Mouse (Mus musculus) ES-E14 (cell line): ENCODE results near the gene Psat1. TPM values are rescaled to one million over a fixed set of nuclear protein-coding genes. Genes with fewer than 3 reads are reported as not detected.

ENCODE experiments used
- DNase-seq: peaks from one replicate; pipeline ENCODE4 v3.0.0-alpha.2; 2013; ENCODE audit warnings: low read depth, low spot score
- H3K27ac ChIP-seq: 2 replicates; pipeline ENCODE4 v1.5.1; 2012; ENCODE audit warnings: low read depth, mild to moderate bottlenecking, low read length, moderate library complexity, mixed read lengths; ENCODE audit not compliant: poor library complexity, insufficient read depth, severe bottlenecking
- H3K36me3 ChIP-seq: 2 replicates; pipeline ENCODE4 v1.6.1; 2012; ENCODE audit warnings: mild to moderate bottlenecking, low read length, moderate library complexity, mixed read lengths; ENCODE audit not compliant: control insufficient read depth, poor library complexity, insufficient read depth, severe bottlenecking
- H3K4me1 ChIP-seq, 2 experiments: fragments of 150-350 bp in 1 of 2; sonication (generic) in 1 of 2; 2 replicates each; pipeline ENCODE4 v1.6.1; 2012; ENCODE audit warnings: low read length in 2 of 2, mild to moderate bottlenecking in 1 of 2, mixed read lengths in 1 of 2; ENCODE audit not compliant: control insufficient read depth in 2 of 2, insufficient read depth in 2 of 2, poor library complexity in 1 of 2
- H3K4me3 ChIP-seq, 2 experiments: fragments of 150-350 bp in 1 of 2; sonication (generic) in 1 of 2; 2 replicates each; pipeline ENCODE4 v1.5.1; 2012; ENCODE audit warnings: low read length in 2 of 2, low read depth in 1 of 2, mild to moderate bottlenecking in 1 of 2, mixed read lengths in 1 of 2; ENCODE audit not compliant: insufficient read depth in 1 of 2, poor library complexity in 1 of 2, severe bottlenecking in 1 of 2
- H3K9ac ChIP-seq: 2 replicates; pipeline ENCODE4 v1.6.1; 2012; ENCODE audit warnings: low read depth, mild to moderate bottlenecking, low read length, mixed read lengths; ENCODE audit not compliant: poor library complexity, insufficient read depth, severe bottlenecking
- H3K9me3 ChIP-seq: fragments of 150-350 bp; sonication (generic); 2 replicates; pipeline ENCODE4 v1.6.1; 2012; ENCODE audit warnings: low read depth, mild to moderate bottlenecking, low read length; ENCODE audit not compliant: control insufficient read depth, insufficient read depth
- CHD2 ChIP-seq: IDR thresholded peaks from 2 replicates; pipeline ENCODE4 v1.6.1; 2014; ENCODE audit warnings: mild to moderate bottlenecking, low read depth, low read length, inconsistent platforms
- HCFC1 ChIP-seq: IDR thresholded peaks from 2 replicates; pipeline ENCODE4 v1.6.1; 2012; ENCODE audit warnings: low read length, inconsistent platforms, borderline replicate concordance; ENCODE audit not compliant: insufficient read depth
- MAFK ChIP-seq: IDR thresholded peaks from 2 replicates; pipeline ENCODE4 v1.6.1; 2014; ENCODE audit warnings: mild to moderate bottlenecking, low read depth, low read length, inconsistent platforms; ENCODE audit not compliant: insufficient read depth
- ZC3H11A ChIP-seq: IDR thresholded peaks from 2 replicates; pipeline ENCODE4 v1.6.1; 2012; ENCODE audit warnings: low read depth, mild to moderate bottlenecking, inconsistent platforms, low read length, borderline replicate concordance
- ZNF384 ChIP-seq: IDR thresholded peaks from 2 replicates; pipeline ENCODE4 v1.6.1; 2012; ENCODE audit warnings: low read depth, low read length, inconsistent platforms
- in situ Hi-C, 2 experiments: fragments of 600-800 bp; cut with MboI; formaldehyde crosslinking; loops; one replicate each; pipeline ENCODE4 v1.15.1; 2025; ENCODE audit warnings: low sequenced_read_pairs in 2 of 2, inconsistent platforms in 1 of 2; ENCODE audit not compliant: unreplicated experiment in 2 of 2
- total RNA-seq: library from RNA; depleted of rRNA; stranded (reverse); fragments of 300-350 nt; gene quantifications from 2 replicates; pipeline ENCODE4 v1.2.3, GENCODE M21; 2012; rRNA removed

Psat1 gene
- 183 and 203 TPM in 2 replicates for total RNA-seq

DNA sequence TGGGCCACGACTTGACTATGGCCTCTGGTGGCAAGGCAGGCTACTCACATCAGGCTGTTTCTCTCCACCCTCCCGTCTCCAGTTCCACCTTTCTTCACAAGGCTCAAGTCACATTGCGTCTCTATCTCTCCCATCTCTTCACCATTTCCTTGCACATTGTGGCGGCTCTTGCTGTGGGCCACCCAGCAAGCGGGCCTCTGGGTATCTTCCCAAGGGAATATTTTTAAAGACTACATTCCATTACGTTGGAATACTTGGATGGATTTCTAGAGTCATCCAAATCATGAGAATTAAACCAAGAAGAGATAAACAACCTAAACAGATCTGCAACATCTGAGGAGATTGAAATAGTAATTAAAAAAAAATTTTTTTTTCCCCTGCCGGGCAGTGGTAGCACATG is at the start of gene Psat1:
Gene Psat1 (minus strand): TSS at position 101 of the 400 bp plus-strand sequence.
- in situ Hi-C loops = no loop called here
- H3K4me3 ChIP-seq = peak within 1 kb of the TSS; percentile 37 to 45; a peak in 3 of 4 replicates
- H3K36me3 ChIP-seq = no peaks in the 10 kb centered on the region
- no peak for DNase-seq
- peak within 1 kb of the TSS; percentile 46; the same call in 1 of the 2 replicates for H3K9ac ChIP-seq
- no peak within 1 kb of the TSS for H3K27ac ChIP-seq
- H3K4me1 ChIP-seq = peaks cover 8 to 11% of the 10 kb centered on the region in 2 experiments; a peak in 2 of 4 replicates
- H3K9me3 ChIP-seq = no peaks in the 10 kb centered on the region
- TF ChIP-seq ZC3H11A (no peak), MAFK (no peak), CHD2 (no peak), HCFC1 (no peak), ZNF384 (no peak)

DNA sequence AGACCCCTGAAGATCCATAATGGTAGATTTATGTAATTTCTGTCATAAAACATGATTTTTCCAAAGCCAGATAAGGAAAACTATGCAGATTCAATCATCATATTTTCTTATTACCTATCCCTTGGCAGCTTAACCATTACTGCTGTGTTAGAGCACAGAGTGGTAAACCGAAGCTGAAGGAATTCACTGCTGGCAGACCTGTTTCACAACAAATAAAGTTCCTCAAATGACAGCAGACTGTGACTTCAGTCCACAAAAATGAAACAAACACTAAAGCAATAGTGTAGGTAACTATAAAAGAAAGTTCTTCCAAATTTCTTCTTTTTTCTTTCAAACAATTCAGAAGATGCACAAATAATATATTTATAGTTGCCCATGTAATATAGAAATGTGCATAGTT is 43.0 kb upstream of the Psat1 start:
- Histone ChIP-seq H3K4me1 (0 out of 4 replicates have a peak, but pooled peaks cover 0 to 2% of the 10 kb centered on the region in 2 experiments), H3K9ac (no peak overlapping the region), H3K36me3 (no peaks in the 10 kb centered on the region), H3K9me3 (no peaks in the 10 kb centered on the region), H3K4me3 (no peak overlapping the region), H3K27ac (no peak overlapping the region)
- in situ Hi-C loops = no loop called here
- no peak for DNase-seq
- TF ChIP-seq ZC3H11A (no peak), MAFK (no peak), HCFC1 (no peak), ZNF384 (no peak), CHD2 (no peak)

DNA sequence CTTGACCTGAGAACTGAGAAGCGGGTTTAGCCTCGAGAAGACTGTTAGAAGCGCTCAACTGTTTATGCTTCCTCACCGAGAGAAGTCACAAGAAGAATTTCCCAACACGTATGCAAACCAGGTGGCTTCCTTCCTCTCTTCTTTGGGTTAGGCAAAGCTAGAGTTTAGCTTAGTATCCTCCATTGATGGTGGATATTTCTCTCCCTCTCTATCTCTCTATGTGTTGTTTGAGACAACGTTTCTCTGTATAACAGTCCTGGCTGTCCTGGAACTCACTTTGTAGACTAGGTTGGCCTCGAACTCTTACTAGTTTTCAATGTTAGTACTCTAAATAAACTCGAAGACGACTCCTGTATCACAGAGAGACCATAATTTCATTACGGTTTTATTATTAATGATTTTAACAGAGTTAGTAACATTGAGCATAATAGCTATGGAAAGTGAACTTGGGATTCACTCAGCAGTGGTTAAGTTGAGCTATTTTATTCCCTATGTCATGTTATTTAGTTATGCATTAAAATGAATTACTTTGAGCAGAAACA is 38.1 kb upstream of the Psat1 start:
- H3K9ac ChIP-seq = peak overlapping the region; percentile 65; the same call in 1 of the 2 replicates
- no peak for TF ChIP-seq ZNF384
- TF ChIP-seq ZC3H11A = no peak
- no peak for TF ChIP-seq HCFC1
- no peak for TF ChIP-seq CHD2
- no peak for TF ChIP-seq MAFK
- in situ Hi-C loops = no loop called here

DNA sequence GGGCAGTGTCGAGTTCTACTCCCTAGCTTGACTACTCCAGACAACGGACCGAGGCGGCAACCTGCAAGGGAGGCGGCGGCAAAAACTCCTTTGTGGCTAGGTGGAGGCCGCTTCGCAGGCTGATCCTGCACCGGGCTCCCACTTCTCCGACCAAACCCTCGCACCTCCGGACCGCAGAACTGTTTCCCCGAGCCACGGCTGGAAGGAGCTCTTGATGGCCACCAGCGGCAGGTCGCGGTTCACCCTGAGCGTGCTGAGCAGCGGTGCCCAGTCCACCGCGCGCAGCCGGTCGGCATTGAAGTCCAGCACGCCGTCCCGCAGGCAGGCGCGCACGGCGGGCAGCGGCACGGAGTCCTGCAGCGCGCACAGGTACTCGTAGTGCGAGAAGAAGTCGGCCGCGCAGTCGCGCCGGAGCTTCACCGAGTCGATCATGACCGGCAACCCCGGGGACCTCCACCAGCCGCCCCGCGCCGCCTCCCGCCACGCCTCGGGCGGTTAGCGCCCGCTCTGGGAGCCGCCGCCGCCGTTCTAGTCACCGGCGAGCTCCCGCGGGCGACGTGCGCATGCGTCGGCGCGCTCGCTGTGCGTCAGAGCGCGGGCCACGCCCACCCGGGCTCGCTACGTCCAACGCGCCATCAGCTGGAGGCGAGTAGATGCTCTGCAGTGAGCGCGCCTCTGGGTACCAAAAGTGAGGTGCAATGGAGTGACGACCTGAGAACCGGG is 37.5 kb upstream of the Psat1 start, which contains the start of gene Cep78:
Gene Cep78 (minus strand): TSS at position 541 of the 723 bp plus-strand sequence.
- TF ChIP-seq HCFC1 (0 out of 2 replicates have a peak, but pooled peaks have one; percentile 36), CHD2 (no peak), MAFK (no peak), ZC3H11A (no peak), ZNF384 (no peak)
- peaks cover 0 to 4% of the 10 kb centered on the region in 2 experiments; a peak in 1 of 4 replicates for H3K4me1 ChIP-seq
- H3K9me3 ChIP-seq = no peaks in the 10 kb centered on the region
- H3K9ac ChIP-seq = peak within 1 kb of the TSS; percentile 85
- H3K4me3 ChIP-seq = peak within 1 kb of the TSS; percentile 74
- in situ Hi-C loops = no loop called here
- DNase-seq = peak; percentile 77
- H3K27ac ChIP-seq = no peak within 1 kb of the TSS
- H3K36me3 ChIP-seq = peaks cover 7% of the 10 kb centered on the region; the same call in 1 of the 2 replicates

More for the DNA sequence above, 38.1 kb upstream of the Psat1 start:
- no peaks in the 10 kb centered on the region for H3K9me3 ChIP-seq
- peaks cover 0 to 4% of the 10 kb centered on the region in 2 experiments; a peak in 1 of 4 replicates for H3K4me1 ChIP-seq
- H3K36me3 ChIP-seq = peaks cover 3% of the 10 kb centered on the region; the same call in 1 of the 2 replicates
- H3K27ac ChIP-seq = no peak overlapping the region
- no peak for DNase-seq
- H3K4me3 ChIP-seq = peak overlapping the region; percentile 74
